Mouse (Mus musculus): ENCODE data around the gene Fam32a. TPM values are rescaled to one million over a fixed set of nuclear protein-coding genes. Genes with fewer than 3 reads are reported as not detected.
A peak's percentile ranks its signal among the peaks of the same experiment; 100 is the strongest.

The Fam32a gene
- polyA plus RNA-seq, 1 experiment: 103 TPM

- TF ChIP-seq POLR2A (IDR thresholded peaks at IDR 0.05; ENCODE audit: borderline replicate concordance, extremely low read depth, insufficient read depth, insufficient read length, poor library complexity, severe bottlenecking): no peak
- no peak for DNase-seq (ENCODE audit: low read depth)
Observed at GRCm38 (mm10) chr8:72265342-72265741, 45.8 kb downstream of the Fam32a start.

- TF ChIP-seq POLR2A (IDR thresholded peaks at IDR 0.05; ENCODE audit: borderline replicate concordance, extremely low read depth, insufficient read depth, insufficient read length, poor library complexity, severe bottlenecking) (no peak), CTCF (IDR thresholded peaks at IDR 0.05; ENCODE audit: borderline replicate concordance, extremely low read depth, insufficient read depth, insufficient read length) (no peak)
- no peak for DNase-seq (ENCODE audit: low read depth)
Observed at GRCm38 (mm10) chr8:72266671-72267070, 47.1 kb downstream of the Fam32a start.

DNA sequence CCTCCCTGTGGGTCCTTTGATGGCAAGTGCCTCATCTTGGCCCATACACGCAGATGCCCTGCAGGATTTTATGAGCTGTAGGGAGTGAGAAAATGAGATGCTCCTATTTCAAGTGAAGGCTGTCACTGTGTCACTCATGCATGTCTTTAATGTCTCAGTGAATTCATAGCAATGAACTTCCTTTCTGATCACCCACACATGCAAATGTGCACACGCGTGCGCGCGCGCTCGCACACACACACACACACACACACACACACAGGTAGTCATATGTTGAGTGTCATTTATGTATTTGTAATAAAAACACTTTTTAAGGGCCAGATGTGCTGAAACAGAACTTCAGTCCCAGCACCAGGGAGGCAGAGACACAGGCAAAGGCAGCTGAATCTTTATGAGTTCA lies 47.6 kb downstream of the Fam32a start:
- DNase-seq (ENCODE audit: low read depth): no peak
- TF ChIP-seq POLR2A (IDR thresholded peaks at IDR 0.05; ENCODE audit: borderline replicate concordance, extremely low read depth, insufficient read depth, insufficient read length, poor library complexity, severe bottlenecking) (no peak), CTCF (IDR thresholded peaks at IDR 0.05; ENCODE audit: borderline replicate concordance, extremely low read depth, insufficient read depth, insufficient read length) (no peak)

DNA sequence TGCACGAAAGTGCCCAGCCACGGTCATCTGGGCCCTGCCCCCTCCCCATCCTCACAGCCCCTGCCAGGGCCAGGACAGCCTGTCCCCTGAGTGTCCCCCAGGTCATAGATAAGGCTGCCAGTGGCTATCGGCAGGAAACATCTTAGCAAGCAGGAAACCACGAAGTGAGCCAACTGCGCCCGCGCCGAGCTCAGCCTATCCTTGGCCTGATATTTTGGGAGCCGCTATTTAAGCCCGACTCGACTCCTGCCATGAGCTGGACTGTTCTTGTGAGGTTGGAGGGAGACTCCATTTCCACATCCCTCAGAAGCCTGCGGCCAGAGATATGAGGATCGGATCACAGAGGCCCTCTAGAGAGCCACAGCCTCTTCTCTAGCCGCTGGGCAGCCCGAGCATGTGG lies 48.8 kb downstream of the Fam32a start:
- TF ChIP-seq CTCF (IDR thresholded peaks at IDR 0.05; ENCODE audit: borderline replicate concordance, extremely low read depth, insufficient read depth, insufficient read length): no peak
- no peak for TF ChIP-seq POLR2A (IDR thresholded peaks at IDR 0.05; ENCODE audit: borderline replicate concordance, extremely low read depth, insufficient read depth, insufficient read length, poor library complexity, severe bottlenecking)
- peak; percentile 6 for DNase-seq (ENCODE audit: low read depth)

DNA sequence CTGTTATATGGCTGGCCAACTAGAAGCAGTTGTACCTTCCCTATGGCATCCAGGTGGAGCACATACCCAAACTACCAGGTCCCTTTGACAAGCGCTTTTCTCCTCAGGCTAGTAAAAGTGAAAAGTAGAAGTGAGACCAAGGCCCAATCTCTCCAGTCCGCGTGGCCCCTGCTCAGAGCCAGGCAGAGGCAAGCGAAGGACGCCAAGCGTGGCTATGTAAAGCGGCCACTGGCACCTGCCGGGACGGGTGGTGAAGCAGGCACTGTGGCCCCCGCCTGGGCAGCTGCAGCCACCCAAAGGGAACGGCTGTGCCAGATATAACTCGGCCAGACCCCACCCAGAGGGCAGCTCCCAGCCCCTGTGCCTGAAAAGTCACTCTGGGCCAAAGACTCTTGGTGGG lies 51.1 kb downstream of the Fam32a start:
- TF ChIP-seq CTCF (IDR thresholded peaks at IDR 0.05; ENCODE audit: borderline replicate concordance, extremely low read depth, insufficient read depth, insufficient read length): no peak
- no peak for TF ChIP-seq POLR2A (IDR thresholded peaks at IDR 0.05; ENCODE audit: borderline replicate concordance, extremely low read depth, insufficient read depth, insufficient read length, poor library complexity, severe bottlenecking)
- DNase-seq (ENCODE audit: low read depth): no peak

- no peak for DNase-seq (ENCODE audit: low read depth)
Observed at GRCm38 (mm10) chr8:72271051-72271660, 51.6 kb downstream of the Fam32a start.

DNA sequence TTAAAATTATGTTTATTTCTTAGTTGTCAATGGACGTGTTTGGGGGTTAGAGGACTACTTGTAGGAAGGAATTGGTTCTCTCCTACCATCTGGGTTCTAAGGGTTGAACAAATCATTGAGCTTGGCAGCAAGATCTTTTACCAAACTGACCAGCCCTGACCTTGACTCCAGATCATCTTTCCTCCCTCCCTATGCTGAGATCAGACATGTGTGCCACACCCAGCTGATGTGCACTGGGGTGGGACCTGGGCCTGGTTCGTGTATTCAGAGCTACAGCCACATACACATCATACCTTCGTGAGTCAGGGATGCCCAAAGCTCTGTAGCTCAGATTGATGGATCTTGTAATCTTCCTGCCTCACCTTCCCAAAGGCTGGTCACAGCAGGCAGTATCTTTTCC lies 52.2 kb downstream of the Fam32a start:
- no peak for TF ChIP-seq CTCF (IDR thresholded peaks at IDR 0.05; ENCODE audit: borderline replicate concordance, extremely low read depth, insufficient read depth, insufficient read length)
- no peak for DNase-seq (ENCODE audit: low read depth)

More at GRCm38 (mm10) chr8:72271051-72271660, 51.6 kb downstream of the Fam32a start:
- TF ChIP-seq POLR2A (IDR thresholded peaks at IDR 0.05; ENCODE audit: borderline replicate concordance, extremely low read depth, insufficient read depth, insufficient read length, poor library complexity, severe bottlenecking) (no peak), CTCF (IDR thresholded peaks at IDR 0.05; ENCODE audit: borderline replicate concordance, extremely low read depth, insufficient read depth, insufficient read length) (no peak)

GRCm38 (mm10) chr8:72272361-72272760 lies 52.8 kb downstream of the Fam32a start:
- TF ChIP-seq CTCF (IDR thresholded peaks at IDR 0.05; ENCODE audit: borderline replicate concordance, extremely low read depth, insufficient read depth, insufficient read length) (peak; percentile 64), POLR2A (IDR thresholded peaks at IDR 0.05; ENCODE audit: borderline replicate concordance, extremely low read depth, insufficient read depth, insufficient read length, poor library complexity, severe bottlenecking) (no peak)
- peak; percentile 52 for DNase-seq (ENCODE audit: low read depth)

GRCm38 (mm10) chr8:72273111-72273770 lies 53.7 kb downstream of the Fam32a start:
- no peak for TF ChIP-seq CTCF (IDR thresholded peaks at IDR 0.05; ENCODE audit: borderline replicate concordance, extremely low read depth, insufficient read depth, insufficient read length)
- no peak for DNase-seq (ENCODE audit: low read depth)

DNA sequence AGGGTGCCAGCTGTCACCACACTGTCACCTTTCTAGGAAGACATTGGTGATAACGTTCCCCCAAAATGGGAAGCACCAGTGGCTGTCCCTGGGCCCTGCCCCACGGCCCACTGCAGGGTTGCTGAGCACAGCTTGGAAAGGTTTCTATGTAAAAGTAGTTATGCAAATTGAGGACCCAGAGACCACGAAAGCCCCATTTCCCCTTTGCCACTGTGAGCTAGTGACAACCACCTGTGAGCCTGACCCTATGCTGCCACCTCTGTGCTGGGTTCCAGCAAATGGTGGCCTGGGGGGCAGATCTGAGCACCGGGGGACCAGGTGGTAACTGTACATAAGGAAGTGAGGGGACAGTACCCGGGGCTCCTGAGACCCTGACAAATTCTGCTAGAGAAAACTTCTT lies 54.3 kb downstream of the Fam32a start:
- DNase-seq (ENCODE audit: low read depth): no peak
- TF ChIP-seq POLR2A (IDR thresholded peaks at IDR 0.05; ENCODE audit: borderline replicate concordance, extremely low read depth, insufficient read depth, insufficient read length, poor library complexity, severe bottlenecking) (no peak), CTCF (IDR thresholded peaks at IDR 0.05; ENCODE audit: borderline replicate concordance, extremely low read depth, insufficient read depth, insufficient read length) (no peak)

Other genes with a start within 250 kb of the Fam32a start
- 0.08 and 0.18 TPM in 2 replicates for gene Cyp4f18, start 210.1 kb upstream of the Fam32a start, polyA plus RNA-seq (2012; rRNA removed)
- gene Olfr372, start 178.5 kb upstream of the Fam32a start, polyA plus RNA-seq (2012; rRNA removed): not detected in 2 replicates
- not detected in 2 replicates for gene Olfr373, start 136.6 kb upstream of the Fam32a start, polyA plus RNA-seq (2012; rRNA removed)
- not detected in 2 replicates for gene Olfr374, start 112.7 kb upstream of the Fam32a start, polyA plus RNA-seq (2012; rRNA removed)
- gene Tpm4, start 84.8 kb upstream of the Fam32a start, polyA plus RNA-seq (2012; rRNA removed): 134 and 149 TPM in 2 replicates
- 90.8 and 92.0 TPM in 2 replicates for gene Rab8a, start 58.5 kb upstream of the Fam32a start, polyA plus RNA-seq (2012; rRNA removed)
- 0.09 and 0.14 TPM in 2 replicates for gene Hsh2d, start 30.1 kb upstream of the Fam32a start, polyA plus RNA-seq (2012; rRNA removed)
- gene Cib3, start 6.9 kb upstream of the Fam32a start, polyA plus RNA-seq (2012; rRNA removed): not detected in 2 replicates
- not detected in 2 replicates for gene Gm11034, start 6.1 kb upstream of the Fam32a start, polyA plus RNA-seq (2012; rRNA removed)
- gene Ap1m1, start 20.3 kb downstream of the Fam32a start, polyA plus RNA-seq (2012; rRNA removed): 242 and 254 TPM in 2 replicates
- 11.5 and 14.3 TPM in 2 replicates for gene Gm10282, start 85.5 kb downstream of the Fam32a start, polyA plus RNA-seq (2012; rRNA removed)
- gene Klf2, start 99.3 kb downstream of the Fam32a start, polyA plus RNA-seq (2012; rRNA removed): 8.0 and 11.0 TPM in 2 replicates
- gene Eps15l1, start 201.7 kb downstream of the Fam32a start, polyA plus RNA-seq (2012; rRNA removed): 94.8 and 102 TPM in 2 replicates
- gene Calr3, start 224.1 kb downstream of the Fam32a start, polyA plus RNA-seq (2012; rRNA removed): 0.42 and 0.43 TPM in 2 replicates
- 17.3 and 18.7 TPM in 2 replicates for gene 1700030K09Rik, start 224.2 kb downstream of the Fam32a start, polyA plus RNA-seq (2012; rRNA removed)

All from brain, embryonic 14.5 days (tissue).